Mouse (Mus musculus): ENCODE measurements around the gene Numbl. TPM values are rescaled to one million over a fixed set of nuclear protein-coding genes. Genes with fewer than 3 reads are reported as not detected.

Gene Numbl
- polyA plus RNA-seq (2015; fragmentation: Illumina TruSeq; extraction: RNeasy Lipid Tissue Mini Kit (QIAGEN cat#74804); ENCODE audit: low read depth, low replicate concordance) = 57.8 TPM

DNA sequence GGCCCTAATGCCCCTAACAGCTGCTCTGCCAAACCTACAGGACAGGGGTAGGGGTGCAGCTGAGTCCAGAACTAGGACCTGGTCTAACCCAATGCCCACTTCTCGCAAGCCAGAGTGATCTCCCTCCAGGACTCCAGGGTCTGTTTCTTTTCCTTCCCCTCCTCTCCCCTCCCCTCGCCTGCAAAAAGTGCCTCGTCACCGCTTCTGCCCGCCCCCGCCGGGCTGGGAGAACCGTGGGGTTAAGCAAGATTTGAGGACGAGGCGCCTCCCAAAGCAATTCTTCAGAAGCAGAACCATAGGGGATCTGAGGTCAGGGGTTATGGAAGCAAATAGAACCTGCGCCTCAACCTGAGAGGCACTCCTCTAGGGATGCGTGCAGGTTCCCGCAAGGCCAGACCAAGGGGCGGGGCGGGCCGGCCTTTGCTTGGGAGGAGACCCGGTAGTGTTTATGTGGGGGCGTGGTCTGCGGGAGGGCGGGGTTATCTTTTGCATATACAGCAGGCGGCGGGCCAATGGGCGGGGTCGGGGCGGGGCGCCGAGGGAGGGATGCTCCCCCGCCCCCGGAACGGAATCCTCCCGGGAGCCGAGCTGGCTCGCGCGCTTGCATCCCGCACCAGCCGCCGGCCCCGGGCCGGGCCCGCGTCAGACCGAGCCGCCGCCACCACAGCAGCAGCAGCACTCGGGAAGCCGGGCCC is at the start of gene Numbl:
Gene Numbl (plus strand): TSS at position 229 of the 695 bp plus-strand sequence.

DNA sequence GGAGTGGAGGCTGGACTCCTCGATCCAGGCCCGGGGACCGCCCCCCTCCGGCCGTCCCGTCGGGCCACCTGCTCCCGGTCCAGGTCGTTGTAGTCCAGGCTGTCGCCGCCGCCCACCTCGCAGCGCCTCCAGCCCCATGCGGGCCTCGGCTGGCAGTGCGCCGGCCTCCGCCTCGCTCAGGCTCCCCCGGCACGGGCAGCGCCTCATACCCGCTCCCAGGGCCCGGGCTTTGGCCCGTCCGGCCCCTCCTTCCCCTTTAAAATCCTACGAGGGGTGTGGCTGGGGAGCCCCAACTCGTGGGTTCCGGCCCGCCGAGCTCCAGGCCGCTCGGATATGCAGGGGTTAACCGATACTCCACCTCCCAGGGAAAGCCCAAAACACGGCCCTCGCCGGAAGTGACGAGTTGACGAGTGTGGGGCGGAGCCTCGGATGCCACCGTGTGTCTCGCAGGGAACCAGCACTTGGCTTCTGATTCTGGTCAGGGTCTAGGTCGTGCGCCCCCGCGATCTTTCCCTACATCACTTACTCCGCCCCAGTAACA is 29.9 kb upstream of the Numbl start, which contains the start of gene Itpkc:
Gene Itpkc (minus strand): TSS at position 381 of the 541 bp plus-strand sequence.

DNA sequence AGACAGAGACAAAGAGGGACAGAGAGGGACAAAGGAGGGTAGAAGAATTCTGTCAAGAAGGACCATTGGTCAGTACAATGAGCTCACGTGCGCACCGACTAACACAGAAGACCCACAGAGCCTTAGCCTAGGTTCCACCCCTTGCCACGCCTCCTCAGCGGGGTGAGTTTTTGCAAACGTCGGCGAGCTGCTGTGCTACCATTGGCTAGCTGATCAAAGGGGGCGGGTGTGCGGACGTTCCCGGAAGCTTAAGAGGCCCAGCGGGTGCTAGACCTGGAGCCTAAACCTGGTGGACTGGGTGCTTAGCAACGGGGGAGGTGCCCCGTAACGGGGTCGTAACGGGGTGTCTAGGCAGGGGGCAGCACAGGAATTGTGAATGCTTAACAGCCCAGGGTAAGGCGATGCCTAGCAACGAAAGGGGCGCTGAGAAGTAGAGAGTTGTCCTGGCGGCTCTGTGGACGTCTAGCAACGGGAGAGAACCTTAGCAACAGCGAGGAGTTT is 25.4 kb upstream of the Numbl start, which contains the start of gene Coq8b:
Gene Coq8b (plus strand): TSS at position 243 of the 501 bp plus-strand sequence.

Other genes starting within 250 kb of the Numbl start
- not detected for gene Cyp2a12, start 229.4 kb upstream of the Numbl start, polyA plus RNA-seq (2015; fragmentation: Illumina TruSeq; extraction: RNeasy Lipid Tissue Mini Kit (QIAGEN cat#74804); ENCODE audit: low read depth, low replicate concordance)
- gene Cyp2f2, start 138.5 kb upstream of the Numbl start, polyA plus RNA-seq (2015; fragmentation: Illumina TruSeq; extraction: RNeasy Lipid Tissue Mini Kit (QIAGEN cat#74804); ENCODE audit: low read depth, low replicate concordance) = 0.40 TPM
- not detected for gene Cyp2t4, start 104.7 kb upstream of the Numbl start, polyA plus RNA-seq (2015; fragmentation: Illumina TruSeq; extraction: RNeasy Lipid Tissue Mini Kit (QIAGEN cat#74804); ENCODE audit: low read depth, low replicate concordance)
- 83.3 TPM for gene Egln2, start 91.6 kb upstream of the Numbl start, polyA plus RNA-seq (2015; fragmentation: Illumina TruSeq; extraction: RNeasy Lipid Tissue Mini Kit (QIAGEN cat#74804); ENCODE audit: low read depth, low replicate concordance)
- 112 TPM for gene Rab4b, start 79.5 kb upstream of the Numbl start, polyA plus RNA-seq (2015; fragmentation: Illumina TruSeq; extraction: RNeasy Lipid Tissue Mini Kit (QIAGEN cat#74804); ENCODE audit: low read depth, low replicate concordance)
- not detected for gene Gm21983, start 77.3 kb upstream of the Numbl start, polyA plus RNA-seq (2015; fragmentation: Illumina TruSeq; extraction: RNeasy Lipid Tissue Mini Kit (QIAGEN cat#74804); ENCODE audit: low read depth, low replicate concordance)
- 8.4 TPM for gene Mia, start 77.3 kb upstream of the Numbl start, polyA plus RNA-seq (2015; fragmentation: Illumina TruSeq; extraction: RNeasy Lipid Tissue Mini Kit (QIAGEN cat#74804); ENCODE audit: low read depth, low replicate concordance)
- gene BC024978, start 62.7 kb upstream of the Numbl start, polyA plus RNA-seq (2015; fragmentation: Illumina TruSeq; extraction: RNeasy Lipid Tissue Mini Kit (QIAGEN cat#74804); ENCODE audit: low read depth, low replicate concordance) = 16.5 TPM
- gene Snrpa, start 62.2 kb upstream of the Numbl start, polyA plus RNA-seq (2015; fragmentation: Illumina TruSeq; extraction: RNeasy Lipid Tissue Mini Kit (QIAGEN cat#74804); ENCODE audit: low read depth, low replicate concordance) = 78.9 TPM
- gene Itpkc, start 29.8 kb upstream of the Numbl start, polyA plus RNA-seq (2015; fragmentation: Illumina TruSeq; extraction: RNeasy Lipid Tissue Mini Kit (QIAGEN cat#74804); ENCODE audit: low read depth, low replicate concordance) = 6.2 TPM
- gene Coq8b, start 25.4 kb upstream of the Numbl start, polyA plus RNA-seq (2015; fragmentation: Illumina TruSeq; extraction: RNeasy Lipid Tissue Mini Kit (QIAGEN cat#74804); ENCODE audit: low read depth, low replicate concordance) = 25.0 TPM
- 31.2 TPM for gene Ltbp4, start 79.3 kb downstream of the Numbl start, polyA plus RNA-seq (2015; fragmentation: Illumina TruSeq; extraction: RNeasy Lipid Tissue Mini Kit (QIAGEN cat#74804); ENCODE audit: low read depth, low replicate concordance)
- 29.2 TPM for gene Shkbp1, start 97.6 kb downstream of the Numbl start, polyA plus RNA-seq (2015; fragmentation: Illumina TruSeq; extraction: RNeasy Lipid Tissue Mini Kit (QIAGEN cat#74804); ENCODE audit: low read depth, low replicate concordance)
- gene Gm20479, start 99.0 kb downstream of the Numbl start, polyA plus RNA-seq (2015; fragmentation: Illumina TruSeq; extraction: RNeasy Lipid Tissue Mini Kit (QIAGEN cat#74804); ENCODE audit: low read depth, low replicate concordance) = not detected
- 71.8 TPM for gene Sptbn4, start 189.3 kb downstream of the Numbl start, polyA plus RNA-seq (2015; fragmentation: Illumina TruSeq; extraction: RNeasy Lipid Tissue Mini Kit (QIAGEN cat#74804); ENCODE audit: low read depth, low replicate concordance)
- 22.0 TPM for gene Blvrb, start 189.5 kb downstream of the Numbl start, polyA plus RNA-seq (2015; fragmentation: Illumina TruSeq; extraction: RNeasy Lipid Tissue Mini Kit (QIAGEN cat#74804); ENCODE audit: low read depth, low replicate concordance)
- 4.7 TPM for gene Sertad3, start 215.3 kb downstream of the Numbl start, polyA plus RNA-seq (2015; fragmentation: Illumina TruSeq; extraction: RNeasy Lipid Tissue Mini Kit (QIAGEN cat#74804); ENCODE audit: low read depth, low replicate concordance)
- gene Sertad1, start 228.5 kb downstream of the Numbl start, polyA plus RNA-seq (2015; fragmentation: Illumina TruSeq; extraction: RNeasy Lipid Tissue Mini Kit (QIAGEN cat#74804); ENCODE audit: low read depth, low replicate concordance) = 18.4 TPM
- gene Prx, start 240.9 kb downstream of the Numbl start, polyA plus RNA-seq (2015; fragmentation: Illumina TruSeq; extraction: RNeasy Lipid Tissue Mini Kit (QIAGEN cat#74804); ENCODE audit: low read depth, low replicate concordance) = 0.22 TPM